Mouse (Mus musculus) embryo, embryonic 11 days (tissue): ENCODE results near the gene Ssna1.

Source experiments
- DNase-seq: peaks from one replicate; pipeline ENCODE4 v3.0.0-alpha.2; 2015

The Ssna1 gene

DNA sequence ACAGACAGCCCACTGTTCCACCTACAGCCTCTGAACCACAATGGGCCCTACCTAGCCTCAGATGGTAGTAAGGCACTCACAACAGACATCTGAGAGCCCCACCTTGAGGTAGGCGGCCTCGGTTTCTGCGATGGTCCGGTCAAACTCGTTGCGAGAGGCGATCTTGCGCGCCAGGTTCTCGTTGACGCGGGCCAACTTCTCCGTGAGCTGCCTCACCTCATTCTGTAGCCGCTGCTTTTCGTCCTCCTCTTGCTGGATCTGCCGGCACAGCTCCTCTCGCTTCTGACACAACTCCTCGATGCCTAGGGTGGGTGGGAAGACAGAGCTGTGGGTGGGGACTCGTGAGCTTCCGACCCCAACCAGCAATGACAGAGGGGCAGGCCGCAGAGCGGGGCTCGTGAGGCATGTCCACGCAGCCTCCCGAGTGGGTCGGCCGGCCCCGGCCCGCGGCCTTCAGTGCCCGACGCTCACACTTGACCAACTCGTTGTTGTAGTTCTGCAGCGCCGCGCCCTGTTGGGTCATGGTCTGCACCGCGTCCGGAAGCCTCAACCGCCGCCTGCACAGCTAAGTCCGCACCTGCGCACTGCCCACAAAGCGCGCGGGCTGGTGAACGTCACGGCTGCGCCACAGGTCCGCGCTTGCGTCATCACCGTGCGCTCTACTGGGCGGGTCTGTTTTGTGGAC, at the start of gene Ssna1, which contains the start of gene Anapc2:
Gene Ssna1 (minus strand): TSS at position 612 of the 685 bp plus-strand sequence.
Gene Anapc2 (plus strand): TSS at position 652 of the 685 bp plus-strand sequence.
- DNase-seq: peak; percentile 99

DNA sequence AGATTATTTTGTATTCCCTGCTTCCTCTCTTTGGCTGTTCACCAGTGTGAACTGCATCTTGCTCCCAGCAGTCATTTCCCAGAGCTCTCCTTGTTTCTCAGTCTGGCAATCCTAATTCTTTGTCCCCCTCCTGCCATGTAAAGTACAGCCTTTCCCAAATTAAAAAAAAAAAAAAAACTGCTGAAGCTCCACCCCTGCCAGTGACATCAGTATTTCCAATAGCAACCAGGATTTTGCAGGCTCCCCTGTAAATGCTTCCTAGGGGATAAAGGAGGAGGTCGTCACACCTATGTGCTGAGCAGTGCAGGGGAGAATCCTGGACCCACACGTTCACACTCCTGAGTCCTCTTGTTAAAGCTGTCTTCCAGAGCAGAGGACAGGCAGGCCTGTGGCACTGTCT, 47.8 kb upstream of the Ssna1 start:
- DNase-seq: no peak

DNA sequence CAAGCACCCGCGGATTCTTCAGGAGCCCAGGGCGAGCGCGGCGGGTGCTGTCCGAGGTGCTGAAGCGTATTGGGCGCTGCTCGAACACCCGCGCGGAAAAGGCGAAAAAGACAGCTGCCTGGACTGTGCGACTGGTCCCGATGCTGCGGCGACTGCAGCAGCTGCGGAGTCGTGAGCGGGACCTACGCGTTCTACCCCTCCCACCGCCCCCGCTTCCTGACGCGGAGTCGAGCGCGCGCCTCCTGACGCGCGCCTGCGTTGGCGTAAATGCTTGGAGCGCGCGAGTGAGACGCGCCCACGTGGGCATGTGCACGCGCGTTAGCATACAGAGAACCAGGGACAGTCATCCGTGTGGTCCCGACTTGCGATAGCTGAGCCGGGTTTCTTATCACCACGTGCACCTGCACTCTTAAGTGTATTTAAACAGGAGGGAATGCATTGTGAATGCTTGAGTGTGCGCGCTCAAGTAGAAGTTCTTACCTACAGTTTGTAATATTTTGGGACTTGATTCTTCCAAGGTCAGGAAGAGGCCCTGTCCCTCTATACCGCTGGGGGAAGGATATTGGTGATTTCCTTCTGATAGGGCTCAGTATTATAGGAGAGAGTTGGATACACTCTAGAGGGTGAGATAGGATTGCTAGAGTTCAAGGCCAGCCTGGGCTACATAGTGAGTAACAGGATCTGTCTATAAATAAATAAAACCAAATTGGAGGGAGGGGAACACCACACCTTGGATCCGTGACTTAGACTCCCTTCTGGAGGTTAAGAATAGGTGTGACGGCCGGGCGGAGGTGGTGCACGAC, 46.9 kb upstream of the Ssna1 start, which contains the start of gene Grin1:
Gene Grin1 (minus strand): TSS at position 217 of the 803 bp plus-strand sequence.
- peak; percentile 86 for DNase-seq

DNA sequence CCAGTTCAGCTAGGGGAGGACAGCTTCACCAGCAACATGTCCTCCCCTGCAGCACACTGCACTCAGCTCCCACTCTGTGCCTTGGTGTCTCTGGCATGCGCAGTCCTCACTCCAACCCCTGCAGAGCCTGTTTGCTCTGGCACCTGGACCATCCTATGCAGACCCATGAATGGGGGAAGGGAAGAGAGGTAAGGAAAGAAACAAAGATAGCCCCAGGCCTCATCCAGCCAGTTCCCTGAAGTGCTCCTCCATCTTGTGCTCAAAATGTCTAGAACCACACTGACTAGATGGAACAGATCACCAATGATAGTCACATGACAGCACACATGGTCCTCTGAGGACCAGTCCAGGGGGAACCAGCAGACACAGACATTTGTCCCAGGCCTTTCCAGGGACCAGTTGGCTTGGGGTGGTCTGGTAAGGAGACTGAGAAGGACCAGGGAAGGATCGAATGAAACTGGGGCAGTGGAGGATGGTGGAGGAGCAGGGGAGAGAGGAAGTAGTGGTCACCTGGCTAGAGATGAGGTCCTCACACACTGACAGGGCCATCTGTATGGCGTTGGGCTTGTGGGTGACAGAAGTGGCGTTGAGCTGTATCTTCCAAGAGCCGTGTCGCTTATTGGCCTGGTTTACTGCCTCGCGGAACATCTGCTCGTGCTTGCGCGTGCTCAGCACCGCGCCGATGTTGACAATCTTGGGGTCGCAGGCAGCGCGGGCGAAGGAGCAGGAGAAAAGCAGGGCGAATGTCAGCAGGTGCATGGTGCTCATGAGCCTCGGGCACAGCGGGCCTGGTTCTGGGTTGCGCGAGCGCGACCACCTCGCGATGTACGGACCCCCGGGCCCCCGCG, 46.1 kb upstream of the Ssna1 start:
- DNase-seq: no peak

DNA sequence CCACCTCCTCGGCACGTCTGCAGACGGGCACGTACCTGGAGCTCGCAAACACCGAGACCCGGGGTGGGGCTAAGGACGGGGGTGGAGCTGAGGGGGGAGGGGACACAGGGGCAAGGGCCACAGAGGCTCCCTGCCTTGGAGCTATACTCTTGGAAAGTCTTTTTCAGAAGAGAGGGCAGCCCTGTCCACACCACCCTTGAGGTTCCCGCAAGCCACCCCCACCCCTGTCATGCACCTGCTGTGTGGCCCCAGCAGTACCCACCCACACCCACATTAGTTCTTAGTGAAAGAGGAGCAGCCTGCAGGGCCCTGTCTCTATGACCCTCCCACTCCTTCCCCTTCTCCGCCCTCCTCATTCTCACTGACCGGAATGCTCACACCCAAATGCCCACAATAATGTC, 39.3 kb upstream of the Ssna1 start:
- DNase-seq: no peak

DNA sequence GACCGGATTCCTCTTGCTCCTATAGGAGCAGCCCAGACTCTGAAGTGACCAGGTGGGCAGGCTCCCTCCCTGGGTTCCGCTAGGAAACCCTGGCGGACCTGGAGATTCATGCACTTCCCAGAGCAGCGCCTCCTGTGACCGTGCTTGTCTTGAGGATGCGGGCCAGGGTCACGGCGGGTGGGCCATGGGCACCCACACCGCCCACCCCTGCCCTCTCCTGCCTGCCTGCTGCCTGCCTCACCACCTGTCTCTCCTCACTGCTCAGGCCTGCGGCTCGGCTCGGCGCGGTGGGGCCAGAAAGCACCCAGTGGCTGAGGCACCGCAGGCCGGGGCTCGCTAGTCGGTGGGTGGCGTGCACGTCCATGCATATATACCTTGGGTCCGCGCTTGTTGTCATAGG, 38.7 kb upstream of the Ssna1 start:
- no peak for DNase-seq

DNA sequence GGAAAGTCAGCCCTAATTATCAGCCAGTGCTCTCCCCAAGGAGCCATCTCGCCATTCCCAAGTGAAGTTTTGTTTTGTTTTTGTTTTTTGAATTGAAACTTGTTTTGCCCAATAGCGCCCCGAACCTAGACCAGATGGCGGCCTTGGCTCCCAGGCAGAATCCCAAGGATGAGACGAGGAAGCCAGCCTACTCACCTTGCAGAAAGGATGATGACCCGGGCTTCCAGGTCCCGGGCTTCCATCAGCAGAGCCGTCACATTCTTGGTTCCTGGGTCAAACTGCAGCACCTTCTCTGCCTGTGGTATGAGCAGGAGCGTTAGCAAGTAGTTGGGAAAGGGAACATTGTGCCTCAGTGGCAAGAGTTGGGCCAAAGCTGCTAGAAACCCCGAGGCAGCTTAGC, 37.9 kb upstream of the Ssna1 start:
- DNase-seq: no peak

DNA sequence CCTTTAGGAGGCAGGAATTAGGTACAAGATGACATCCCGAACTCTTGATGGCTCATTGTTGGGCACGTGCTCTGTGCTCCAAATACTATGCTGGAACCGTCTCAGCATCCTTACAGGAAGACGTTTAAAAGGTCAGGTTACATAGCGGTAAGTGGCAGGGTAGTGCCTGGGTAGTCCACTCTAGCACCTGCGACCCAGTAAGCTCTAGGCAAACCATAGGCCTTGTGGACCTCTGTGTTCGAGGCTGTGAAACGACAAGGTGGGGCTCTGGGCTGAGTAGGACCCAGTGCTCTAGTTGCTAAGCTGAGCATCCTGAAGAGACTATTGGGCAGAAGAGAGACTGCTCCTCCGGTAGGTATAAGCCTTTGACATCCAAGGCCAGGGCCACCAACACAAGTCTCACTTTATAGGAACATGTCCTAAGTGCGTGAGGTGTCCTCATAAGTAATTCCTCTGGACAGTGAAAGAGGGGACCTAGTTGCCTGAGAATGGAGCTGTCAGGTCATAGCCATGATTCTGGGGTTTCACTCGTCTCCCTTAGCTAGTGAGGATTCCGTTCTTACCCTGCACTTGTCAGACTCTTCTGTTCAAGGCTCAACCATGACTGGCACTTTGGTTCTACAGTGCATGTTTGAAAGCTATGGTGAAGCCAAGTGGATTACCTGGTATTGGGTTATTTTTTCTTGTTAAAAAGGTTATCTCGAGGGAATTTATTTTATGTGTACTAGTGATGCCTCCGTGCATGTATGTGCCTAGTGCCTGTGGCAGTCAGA, 33.5 kb upstream of the Ssna1 start:
- no peak for DNase-seq

DNA sequence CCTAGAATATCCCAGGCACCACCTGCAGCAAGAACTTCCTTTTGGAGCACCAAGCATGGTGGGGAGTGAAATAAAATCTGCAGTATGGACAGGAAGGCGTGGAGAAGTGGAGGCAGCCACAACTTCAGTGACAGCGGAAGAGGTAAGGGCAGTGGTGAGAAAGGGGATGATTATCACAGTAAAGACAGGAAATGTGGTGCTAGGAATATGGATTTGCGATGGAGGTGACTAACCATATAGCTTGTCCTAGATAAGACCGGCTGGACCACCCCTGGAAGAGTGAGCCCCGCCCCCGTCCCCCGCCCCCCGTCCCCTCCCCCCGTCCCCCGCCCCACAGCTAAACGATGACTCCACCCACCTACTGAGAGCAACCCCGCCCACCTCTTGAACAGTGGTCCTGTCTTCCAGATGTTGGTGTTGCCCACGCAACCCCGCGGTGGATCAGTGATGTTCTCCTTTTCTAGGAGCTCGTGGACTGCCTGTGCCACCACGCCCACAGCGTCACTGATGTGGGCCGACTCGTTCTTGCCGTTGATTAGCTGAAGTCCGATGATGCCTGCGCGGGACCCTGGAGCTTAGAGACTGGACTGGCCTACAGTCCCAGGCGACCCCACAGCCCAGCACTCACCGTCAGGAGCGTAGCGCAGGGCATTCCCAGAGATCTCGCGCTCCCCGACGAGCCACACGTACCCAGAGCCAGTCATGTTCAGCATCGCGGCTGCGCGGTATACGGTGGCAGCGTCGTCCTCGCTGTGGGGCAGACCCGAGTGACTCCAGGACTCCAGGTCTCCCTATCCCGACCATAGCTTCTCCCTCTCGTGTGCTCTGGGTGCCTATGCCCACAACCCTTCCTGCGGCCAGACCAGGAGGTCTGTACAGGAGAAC, 32.7 kb upstream of the Ssna1 start:
- DNase-seq: peak; percentile 79

DNA sequence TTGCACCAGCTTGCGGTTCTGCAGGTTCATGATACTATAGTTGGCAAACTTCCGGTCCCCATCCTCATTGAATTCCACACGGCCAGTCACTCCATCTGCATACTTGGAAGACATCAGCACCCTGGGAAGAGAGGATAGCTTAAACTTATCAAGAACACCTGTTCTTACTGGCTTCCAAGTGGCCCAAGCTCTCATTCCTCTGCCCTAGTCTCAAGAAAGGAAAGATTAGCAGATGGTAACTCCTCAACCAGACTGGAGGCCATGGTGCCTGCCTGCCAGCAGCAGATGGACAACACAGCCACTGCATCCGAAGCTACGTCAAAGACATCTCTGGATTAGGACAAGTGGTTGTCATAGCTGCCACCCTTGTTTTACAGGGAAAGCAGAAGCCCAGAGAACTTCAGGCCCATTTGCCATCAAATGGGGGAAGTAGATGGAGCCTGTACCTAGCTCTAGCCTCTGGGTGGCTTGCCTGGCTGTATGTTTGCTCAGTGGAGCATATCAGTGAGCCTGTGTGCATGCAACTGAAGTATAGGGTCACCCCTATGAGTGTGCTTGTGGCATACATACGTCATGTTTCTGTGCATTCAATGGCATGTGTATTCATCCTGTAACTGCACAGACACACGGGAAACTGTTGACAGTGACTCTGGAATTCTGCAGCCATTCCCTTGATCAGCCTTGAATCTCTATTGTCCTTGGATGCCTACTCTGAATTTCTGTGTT, 31.9 kb upstream of the Ssna1 start:
- no peak for DNase-seq

DNA sequence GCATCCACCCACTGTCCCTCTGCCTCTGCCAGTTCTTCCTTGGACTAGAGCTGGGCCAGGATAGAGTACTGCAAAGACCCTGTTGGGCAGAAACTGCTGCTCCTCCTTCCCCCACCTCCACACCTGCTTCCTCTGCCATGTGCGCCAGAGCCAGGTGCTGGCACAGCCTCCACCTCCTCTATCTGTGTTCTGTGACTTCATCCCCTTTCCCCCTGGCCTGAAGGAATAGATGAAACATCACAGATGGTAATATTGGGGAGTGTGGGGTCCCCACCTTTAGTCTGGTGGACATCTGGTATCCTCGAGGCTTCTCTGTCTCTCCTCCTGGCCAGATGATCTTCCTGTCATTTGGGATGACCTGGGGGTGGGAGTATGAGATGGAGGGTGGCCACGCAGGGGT, 31.2 kb upstream of the Ssna1 start:
- no peak for DNase-seq

DNA sequence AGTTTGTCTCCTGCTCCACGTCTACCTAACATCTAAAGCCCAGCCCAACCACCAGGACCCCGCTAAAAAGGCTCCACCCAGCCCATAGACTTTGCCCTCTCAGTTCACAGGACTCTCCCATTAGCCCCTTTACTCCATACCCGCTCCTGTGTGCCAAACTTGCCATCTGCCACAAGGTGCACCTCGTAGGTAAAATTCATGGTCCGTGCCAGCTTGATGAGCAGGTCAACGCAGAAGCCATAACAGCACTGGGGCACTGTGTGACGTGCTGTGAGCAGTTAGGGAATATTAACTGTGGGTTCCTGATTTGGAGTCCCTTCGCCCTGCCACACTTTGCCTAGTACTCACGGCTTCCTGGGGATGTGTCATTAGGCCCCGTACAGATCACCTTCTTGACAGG, 25.8 kb upstream of the Ssna1 start:
- no peak for DNase-seq

DNA sequence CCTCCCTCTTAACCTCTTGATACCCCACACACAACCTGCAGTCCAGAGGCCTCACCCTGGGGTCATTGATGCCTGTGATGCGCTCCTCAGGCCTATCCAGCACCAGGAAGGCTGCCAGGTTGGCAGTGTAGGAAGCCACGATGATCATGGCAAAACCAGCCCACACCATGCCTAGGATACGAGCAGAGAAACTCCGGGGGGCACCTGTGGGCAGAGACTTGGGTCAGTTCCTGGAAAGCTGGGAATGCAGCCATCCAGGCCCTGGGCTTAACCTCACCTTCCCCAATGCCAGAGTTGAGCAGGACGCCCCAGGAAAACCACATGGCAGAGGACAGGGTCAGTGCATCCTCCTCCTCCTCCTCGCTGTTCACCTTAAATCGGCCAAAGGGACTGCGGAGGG, 24.9 kb upstream of the Ssna1 start:
- DNase-seq: no peak

DNA sequence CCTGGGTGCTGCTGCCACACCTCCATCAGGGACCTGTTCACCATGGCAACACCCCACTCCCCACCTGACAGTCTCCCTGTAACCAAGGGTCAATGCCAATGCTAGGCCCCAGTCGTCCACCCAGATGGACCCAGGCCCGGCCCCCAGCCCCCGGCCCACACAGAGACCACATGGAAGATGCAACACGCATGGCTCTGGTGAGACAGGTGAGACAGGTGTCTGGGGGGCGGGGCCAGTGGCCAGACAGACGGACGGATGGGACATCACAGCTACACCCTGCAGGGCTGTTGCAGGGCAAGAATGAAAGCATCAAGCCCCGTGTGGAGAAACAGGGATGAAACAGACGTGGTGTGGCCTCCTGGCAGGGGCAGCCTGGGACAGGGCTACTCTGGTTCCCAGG, 21.5 kb upstream of the Ssna1 start:
- no peak for DNase-seq

DNA sequence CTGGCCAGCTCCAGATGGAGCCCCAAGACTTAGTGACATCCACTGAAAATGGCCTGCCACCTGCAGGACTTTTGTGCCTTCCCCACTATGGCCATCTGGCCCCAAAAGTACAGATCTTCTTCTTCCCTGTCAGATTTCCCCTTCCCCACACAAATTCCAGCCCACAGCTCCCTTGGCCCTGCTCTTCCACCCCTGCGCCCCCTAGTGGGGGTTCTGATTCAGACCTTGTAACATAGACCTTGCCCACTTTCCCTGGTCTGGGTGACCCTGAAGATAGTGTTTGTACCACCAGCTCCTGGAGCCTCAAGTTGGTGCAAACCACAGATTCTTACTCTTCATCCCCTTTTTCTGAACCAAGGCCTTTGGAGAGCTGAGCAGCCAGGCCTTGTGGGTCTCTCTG, 20.6 kb upstream of the Ssna1 start:
- DNase-seq: peak; percentile 85

DNA sequence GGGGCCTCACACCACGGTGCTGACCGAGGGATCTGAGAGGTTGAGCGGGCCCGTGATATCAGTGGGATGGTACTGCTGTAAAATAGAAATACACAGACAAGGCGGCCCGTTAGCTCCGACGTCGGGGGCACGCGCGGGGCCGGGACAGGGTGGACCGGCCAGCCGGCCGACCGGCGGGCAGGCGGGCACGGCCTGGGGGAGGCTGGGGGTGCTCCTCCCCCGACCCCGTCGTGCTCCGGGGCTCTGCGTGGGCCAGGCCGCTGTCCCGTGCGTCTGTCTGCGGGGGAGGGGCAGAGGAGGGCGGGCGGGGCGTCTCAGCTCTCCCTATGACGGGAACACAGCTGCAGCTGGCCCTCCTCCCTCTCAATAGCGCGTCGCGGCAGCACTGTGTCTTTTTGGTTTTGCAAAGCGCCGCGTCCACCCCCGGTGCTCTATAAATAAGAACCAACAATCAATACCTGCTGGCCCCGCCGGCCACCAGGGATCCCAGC, 19.9 kb upstream of the Ssna1 start:
- no peak for DNase-seq

DNA sequence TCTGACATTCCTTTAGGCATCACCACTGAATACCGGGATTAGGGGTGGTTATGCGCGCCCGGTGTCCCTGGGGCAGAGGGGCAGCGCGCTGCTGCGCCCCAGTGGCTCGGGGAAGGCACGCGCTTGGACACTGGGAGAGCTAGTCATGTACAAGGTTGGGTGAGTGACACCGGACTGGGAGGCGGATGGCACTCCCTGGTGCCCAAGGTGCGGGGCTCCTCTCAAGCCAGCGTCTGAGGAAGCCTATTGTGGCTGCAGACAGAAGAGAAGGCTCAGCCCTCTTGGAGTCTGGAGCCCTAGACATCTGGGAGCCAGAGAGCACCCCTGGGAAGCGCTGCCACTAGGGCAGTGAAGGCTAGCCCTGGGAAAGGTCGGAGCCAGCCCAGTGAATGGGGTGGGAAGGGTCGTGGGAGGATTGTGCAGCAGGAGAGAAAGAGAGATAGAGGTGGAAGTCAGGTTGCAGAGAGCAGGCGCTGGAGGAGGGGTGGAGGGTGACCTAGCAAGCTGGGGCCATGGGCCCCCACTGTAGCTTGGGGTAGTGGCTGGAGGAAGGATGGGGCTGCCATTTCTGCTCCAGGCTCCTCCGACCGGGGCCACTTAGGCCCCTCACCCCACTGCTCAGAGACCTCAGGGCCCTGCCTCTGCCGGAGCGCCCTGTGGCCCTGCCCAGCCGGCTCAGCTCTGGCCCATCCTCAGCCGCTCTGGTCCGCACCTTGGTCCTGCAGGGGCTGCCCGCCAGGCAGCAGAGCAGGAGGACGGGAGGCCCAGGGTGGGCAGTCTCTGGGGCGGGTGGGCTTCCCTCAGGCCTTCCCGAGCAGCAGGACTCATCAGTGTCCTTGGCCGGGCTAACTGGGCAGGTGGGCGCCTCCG, 19.2 kb upstream of the Ssna1 start:
- no peak for DNase-seq

DNA sequence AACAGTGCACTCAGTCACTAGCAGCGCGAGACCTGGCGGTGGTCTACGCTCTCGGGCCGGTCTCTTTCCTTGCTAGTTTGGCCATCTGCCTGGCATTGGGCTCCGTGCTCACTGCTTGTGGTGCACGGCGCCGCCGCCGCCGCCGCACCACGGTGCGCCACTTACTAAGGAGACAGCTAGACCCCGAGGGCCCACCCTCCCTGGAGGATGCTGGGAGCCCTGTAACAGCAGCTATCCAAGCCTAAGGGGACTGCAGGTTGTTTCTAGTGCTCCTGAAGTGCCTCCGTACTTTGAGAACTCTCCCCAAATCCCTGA, 18.5 kb upstream of the Ssna1 start:
- no peak for DNase-seq

DNA sequence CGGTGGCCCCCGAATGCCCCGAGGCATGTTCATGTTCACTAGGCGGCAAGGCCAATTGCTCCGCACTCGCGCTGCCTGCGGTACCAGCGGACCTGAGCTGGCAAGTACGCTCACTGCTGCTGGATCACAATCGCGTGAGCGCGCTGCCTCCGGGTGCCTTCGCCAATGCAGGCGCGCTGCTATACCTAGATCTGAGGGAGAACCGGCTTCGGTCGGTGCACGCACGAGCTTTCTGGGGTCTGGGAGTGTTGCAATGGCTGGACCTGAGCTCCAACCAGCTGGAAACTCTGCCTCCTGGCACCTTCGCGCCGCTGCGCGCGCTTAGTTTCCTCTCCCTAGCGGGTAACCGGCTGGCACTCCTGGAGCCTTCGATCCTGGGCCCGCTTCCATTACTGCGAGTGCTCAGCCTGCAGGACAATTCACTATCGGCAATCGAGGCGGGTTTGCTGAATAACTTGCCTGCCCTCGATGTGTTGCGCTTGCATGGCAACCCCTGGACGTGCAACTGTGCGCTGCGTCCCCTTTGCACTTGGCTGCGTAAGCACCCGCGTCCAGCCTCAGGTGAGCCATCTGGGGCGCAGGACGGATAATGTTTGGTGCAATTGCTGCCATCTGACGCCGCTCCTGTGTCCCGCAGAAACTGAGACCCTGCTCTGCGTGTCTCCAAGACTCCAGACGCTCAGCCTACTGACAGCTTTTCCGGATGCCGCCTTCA, 18.0 kb upstream of the Ssna1 start:
- DNase-seq: no peak
